Mouse (Mus musculus) stomach, embryonic 14.5 days (tissue): ENCODE data around the gene H1foo. TPM values are rescaled to one million over a fixed set of nuclear protein-coding genes. Genes with fewer than 3 reads are reported as not detected.

Source experiments
- ATAC-seq: fragments of 200-750 bp; cut with Nextera tagmentation; 2 replicates; pipeline ENCODE4 v1.8.0; 2017; ENCODE audit warnings: low read depth, moderate TSS enrichment; ENCODE audit not compliant: insufficient number of reproducible peaks, insufficient read depth, low FRiP score
- H3K27ac ChIP-seq: fragments of 300-500 bp; sonication (generic); 2 replicates; pipeline ENCODE4 v1.5.1; 2014; ENCODE audit warnings: mild to moderate bottlenecking, low read length, moderate library complexity, mixed read lengths
- H3K27me3 ChIP-seq: fragments of 300-500 bp; sonication (generic); 2 replicates; pipeline ENCODE4 v1.6.1; 2014; ENCODE audit warnings: low read length, control low read depth, mixed read lengths; ENCODE audit not compliant: control insufficient read depth, insufficient read depth
- H3K36me3 ChIP-seq: fragments of 300-500 bp; sonication (generic); 2 replicates; pipeline ENCODE4 v1.6.1; 2014; ENCODE audit warnings: mild to moderate bottlenecking, control low read depth, low read length, moderate library complexity, mixed read lengths; ENCODE audit not compliant: control insufficient read depth, insufficient read depth
- H3K4me1 ChIP-seq: fragments of 300-500 bp; sonication (generic); 2 replicates; pipeline ENCODE4 v1.6.1; 2014; ENCODE audit warnings: low read length, control low read depth, mixed read lengths; ENCODE audit not compliant: control insufficient read depth, insufficient read depth
- H3K4me2 ChIP-seq: fragments of 300-500 bp; sonication (generic); replicated peaks from 2 replicates; pipeline ENCODE4 v1.6.1; 2014; ENCODE audit warnings: low read depth, low read length, control low read depth
- H3K4me3 ChIP-seq: fragments of 300-500 bp; sonication (generic); 2 replicates; pipeline ENCODE4 v1.5.1; 2014; ENCODE audit warnings: low read depth, low read length, control low read depth
- H3K9ac ChIP-seq: fragments of 300-500 bp; sonication (generic); replicated peaks from 2 replicates; pipeline ENCODE4 v1.6.1; 2014; ENCODE audit warnings: low read depth, mild to moderate bottlenecking, control low read depth, low read length, moderate library complexity, mixed read lengths
- H3K9me3 ChIP-seq: fragments of 300-500 bp; sonication (generic); 2 replicates; pipeline ENCODE4 v1.6.1; 2016; ENCODE audit warnings: low read depth, low read length, control low read depth; ENCODE audit not compliant: control insufficient read depth
- WGBS: fragments of 180-500 bp; shearing (Covaris S2); extraction: QIAGEN DNeasy Blood & Tissue Kit; methylation state at CpG from one replicate; pipeline ENCODE4 v1.1.7; 2014; 5-methylcytosine and 5-hydroxymethylcytosine counted together
- polyA plus RNA-seq: library from polyadenylated mRNA; unstranded; fragments of >200 nt; fragmentation: Nextera tagmentation; extraction: Ambion mirVana; gene quantifications from 2 replicates; pipeline ENCODE4 v1.2.1, GENCODE M21; 2014

Gene H1foo
- polyA plus RNA-seq, 1 experiment from 2014 or later: not detected

- Histone ChIP-seq H3K9ac (no peak overlapping the region), H3K9me3 (no peaks in the 10 kb centered on the region), H3K4me1 (peaks cover 53% of the 10 kb centered on the region)
Measured at GRCm38 (mm10) chr6:115989032-115989431, 44.3 kb downstream of the H1foo start.

GRCm38 (mm10) chr6:115989607-115990006, 44.9 kb downstream of the H1foo start:
- no peak for ATAC-seq
- peaks cover 52% of the 10 kb centered on the region for H3K4me1 ChIP-seq
- H3K4me2 ChIP-seq: peak overlapping the region; percentile 88; the same call in 1 of the 2 replicates
- peak overlapping the region; percentile 1; the same call in 1 of the 2 replicates for H3K4me3 ChIP-seq
- no peak overlapping the region for H3K9ac ChIP-seq
- peaks cover 8% of the 10 kb centered on the region; the same call in 1 of the 2 replicates for H3K27me3 ChIP-seq
- no peaks in the 10 kb centered on the region for H3K9me3 ChIP-seq
- no peaks in the 10 kb centered on the region for H3K36me3 ChIP-seq
- WGBS: 73% methylated on average over 4 of the region's 4 CpGs
- H3K27ac ChIP-seq: no peak overlapping the region

More at GRCm38 (mm10) chr6:115989032-115989431, 44.3 kb downstream of the H1foo start:
- Histone ChIP-seq H3K4me2 (peak overlapping the region; percentile 88; the same call in 1 of the 2 replicates), H3K36me3 (no peaks in the 10 kb centered on the region), H3K27ac (no peak overlapping the region), H3K27me3 (peaks cover 8% of the 10 kb centered on the region; the same call in 1 of the 2 replicates), H3K4me3 (no peak overlapping the region)
- ATAC-seq: no peak
- 71% methylated on average over 5 of the region's 5 CpGs for WGBS

- Histone ChIP-seq H3K4me2 (peak overlapping the region; percentile 88), H3K4me3 (0 out of 2 replicates have a peak overlapping the region, but pooled peaks have one; percentile 1), H3K9me3 (no peaks in the 10 kb centered on the region), H3K27me3 (peaks cover 8% of the 10 kb centered on the region; the same call in 1 of the 2 replicates), H3K36me3 (no peaks in the 10 kb centered on the region), H3K27ac (no peak overlapping the region), H3K9ac (no peak overlapping the region), H3K4me1 (peaks cover 48% of the 10 kb centered on the region)
- WGBS: 80% methylated on average over 3 of the region's 3 CpGs
- ATAC-seq: no peak
Measured at GRCm38 (mm10) chr6:115990056-115990455, 45.3 kb downstream of the H1foo start.

- H3K27me3 ChIP-seq: peaks cover 8% of the 10 kb centered on the region; the same call in 1 of the 2 replicates
- H3K27ac ChIP-seq: no peak overlapping the region
- H3K4me1 ChIP-seq: peaks cover 44% of the 10 kb centered on the region
- peak overlapping the region; percentile 88 for H3K4me2 ChIP-seq
- H3K4me3 ChIP-seq: peak overlapping the region; percentile 66; the same call in 1 of the 2 replicates
- no peaks in the 10 kb centered on the region for H3K9me3 ChIP-seq
- ATAC-seq: no peak
- WGBS: 86% methylated on average over 9 of the region's 9 CpGs
- no peak overlapping the region for H3K9ac ChIP-seq
- H3K36me3 ChIP-seq: no peaks in the 10 kb centered on the region
Measured at GRCm38 (mm10) chr6:115990479-115990878, 45.7 kb downstream of the H1foo start.

GRCm38 (mm10) chr6:115991108-115991880, 46.6 kb downstream of the H1foo start:
- peaks cover 43% of the 10 kb centered on the region for H3K4me1 ChIP-seq
- H3K36me3 ChIP-seq: no peaks in the 10 kb centered on the region
- 36% methylated on average over 13 of the region's 13 CpGs for WGBS
- peak overlapping the region; percentile 72; the same call in 1 of the 2 replicates for H3K27ac ChIP-seq
- peak overlapping the region; percentile 66 for H3K4me3 ChIP-seq
- H3K9ac ChIP-seq: peak overlapping the region; percentile 18; the same call in 1 of the 2 replicates
- peaks cover 8% of the 10 kb centered on the region; the same call in 1 of the 2 replicates for H3K27me3 ChIP-seq
- no peak for ATAC-seq
- peak overlapping the region; percentile 88 for H3K4me2 ChIP-seq
- H3K9me3 ChIP-seq: no peaks in the 10 kb centered on the region

- H3K27ac ChIP-seq: peak overlapping the region; percentile 72; the same call in 1 of the 2 replicates
- no peaks in the 10 kb centered on the region for H3K9me3 ChIP-seq
- H3K4me2 ChIP-seq: peak overlapping the region; percentile 88
- ATAC-seq: no peak
- H3K27me3 ChIP-seq: peaks cover 8% of the 10 kb centered on the region; the same call in 1 of the 2 replicates
- no peaks in the 10 kb centered on the region for H3K36me3 ChIP-seq
- 37% methylated on average over 10 of the region's 10 CpGs for WGBS
- H3K9ac ChIP-seq: peak overlapping the region; percentile 18; the same call in 1 of the 2 replicates
- peak overlapping the region; percentile 66 for H3K4me3 ChIP-seq
- H3K4me1 ChIP-seq: peaks cover 48% of the 10 kb centered on the region
Measured at GRCm38 (mm10) chr6:115991881-115992620, 47.3 kb downstream of the H1foo start.

- Histone ChIP-seq H3K27ac (peak overlapping the region; percentile 74; the same call in 1 of the 2 replicates), H3K36me3 (no peaks in the 10 kb centered on the region), H3K4me2 (peak overlapping the region; percentile 88), H3K4me3 (peak overlapping the region; percentile 66), H3K27me3 (peaks cover 8% of the 10 kb centered on the region; the same call in 1 of the 2 replicates), H3K9ac (peak overlapping the region; percentile 63), H3K4me1 (peaks cover 51% of the 10 kb centered on the region), H3K9me3 (no peaks in the 10 kb centered on the region)
- WGBS: 43% methylated on average over 6 of the region's 6 CpGs
- ATAC-seq: no peak
Measured at GRCm38 (mm10) chr6:115992981-115993380, 48.2 kb downstream of the H1foo start.
